Mouse (Mus musculus) stomach, adult 2 months (tissue): ENCODE data around the gene BC061237. TPM values are rescaled to one million over a fixed set of nuclear protein-coding genes. Genes with fewer than 3 reads are reported as not detected.

Source experiments
- polyA plus RNA-seq: library from polyadenylated mRNA; depleted of rRNA; stranded (reverse); fragments of >200 nt; gene quantifications from 2 replicates; pipeline ENCODE4 v1.2.3, GENCODE M21; 2012; rRNA removed

BC061237 gene
- not detected in 2 replicates for polyA plus RNA-seq

GRCm38 (mm10) chr14:44492163-44492562 lies at the start of gene BC061237:
TSS of gene BC061237 (plus strand) at chr14:44492463.

GRCm38 (mm10) chr14:44517976-44518375 lies 25.7 kb downstream of the BC061237 start, which contains the start of gene Gm17093:
TSS of gene Gm17093 (plus strand) at chr14:44518276.

Other genes starting within 250 kb of the BC061237 start
- not detected in 2 replicates for gene Gm8220, start 206.9 kb upstream of the BC061237 start, polyA plus RNA-seq
- gene Gm5930, start 153.9 kb upstream of the BC061237 start, polyA plus RNA-seq, result not detected in 2 replicates
- gene Gm8229, start 127.1 kb upstream of the BC061237 start, polyA plus RNA-seq, result not detected in 2 replicates
- not detected in 2 replicates for gene Gm3371, start 81.8 kb upstream of the BC061237 start, polyA plus RNA-seq
- not detected in 2 replicates for gene Gm8232, start 58.8 kb upstream of the BC061237 start, polyA plus RNA-seq
- not detected in 2 replicates for gene Gm17093, start 25.8 kb downstream of the BC061237 start, polyA plus RNA-seq
- not detected in 2 replicates for gene Gm8247, start 90.7 kb downstream of the BC061237 start, polyA plus RNA-seq
- gene Gm5624, start 135.5 kb downstream of the BC061237 start, polyA plus RNA-seq, result not detected in 2 replicates
- not detected in 2 replicates for gene Gm8257, start 214.0 kb downstream of the BC061237 start, polyA plus RNA-seq